Mouse (Mus musculus) liver, embryonic 14.5 days (tissue): Measurements from ENCODE around the gene Lrrc2. TPM values are rescaled to one million over a fixed set of nuclear protein-coding genes. Genes with fewer than 3 reads are reported as not detected.

Experiments used
- ATAC-seq: fragments of 200-750 bp; cut with Nextera tagmentation; 2 replicates; pipeline ENCODE4 v1.8.0; 2017; ENCODE audit warnings: moderate number of reproducible peaks, mild to moderate bottlenecking, moderate library complexity; ENCODE audit not compliant: insufficient read depth
- DNase-seq, 3 experiments: peaks; one replicate each; pipeline ENCODE4 v3.0.0-alpha.2; 2012 to 2013; ENCODE audit warnings: low read depth in 3 of 3, low spot score in 3 of 3
- H3K27ac ChIP-seq: fragments of 300-500 bp; sonication (generic); 2 replicates; pipeline ENCODE4 v1.5.1; 2014; ENCODE audit warnings: moderate library complexity, mild to moderate bottlenecking, control low read depth, inconsistent platforms
- H3K27me3 ChIP-seq: fragments of 300-500 bp; sonication (generic); 2 replicates; pipeline ENCODE4 v1.6.1; 2014; ENCODE audit warnings: mild to moderate bottlenecking, low read length, moderate library complexity; ENCODE audit not compliant: control insufficient read depth, insufficient read depth
- H3K36me3 ChIP-seq: fragments of 300-500 bp; sonication (generic); replicated peaks from 2 replicates; pipeline ENCODE4 v1.6.1; 2014; ENCODE audit warnings: low read depth; ENCODE audit not compliant: control insufficient read depth, insufficient read depth
- H3K4me1 ChIP-seq, 2 experiments: fragments of 200-500 bp in 1 of 2; fragments of 300-500 bp in 1 of 2; sonication (generic) in 1 of 2; replicated peaks; 2 replicates each; pipeline ENCODE4 v1.6.1; 2012 to 2014; ENCODE audit warnings: antibody characterized with exemption in 1 of 2, inconsistent platforms in 1 of 2, low read length in 1 of 2; ENCODE audit not compliant: control insufficient read depth in 2 of 2, insufficient read depth in 2 of 2
- H3K4me2 ChIP-seq: fragments of 300-500 bp; sonication (generic); 2 replicates; pipeline ENCODE4 v1.6.1; 2014; ENCODE audit warnings: low read depth, mild to moderate bottlenecking, control low read depth, moderate library complexity
- H3K4me3 ChIP-seq, 2 experiments: fragments of 200-500 bp in 1 of 2; fragments of 300-500 bp in 1 of 2; sonication (generic) in 1 of 2; 2 replicates each; pipeline ENCODE4 v1.5.1; 2012 to 2014; ENCODE audit warnings: low read depth in 2 of 2, low read length in 2 of 2, mild to moderate bottlenecking in 2 of 2, control low read depth in 1 of 2, inconsistent platforms in 1 of 2, moderate library complexity in 1 of 2; ENCODE audit not compliant: insufficient read depth in 1 of 2
- H3K9ac ChIP-seq: fragments of 300-500 bp; sonication (generic); replicated peaks from 2 replicates; pipeline ENCODE4 v1.6.1; 2014; ENCODE audit warnings: mild to moderate bottlenecking, control low read depth, moderate library complexity
- H3K9me3 ChIP-seq: fragments of 300-500 bp; sonication (generic); 2 replicates; pipeline ENCODE4 v1.6.1; 2016; ENCODE audit warnings: low read length, mixed read lengths; ENCODE audit not compliant: control insufficient read depth
- CTCF ChIP-seq: IDR thresholded peaks from 2 replicates; pipeline ENCODE4 v1.5.1; 2016; ENCODE audit warnings: antibody characterized with exemption, low read depth, control low read depth
- EP300 ChIP-seq: IDR thresholded peaks from 2 replicates; pipeline ENCODE4 v1.6.1; 2016; ENCODE audit warnings: antibody characterized with exemption, low read depth
- WGBS: fragments of 180-500 bp; shearing (Covaris S2); extraction: QIAGEN DNeasy Blood & Tissue Kit; methylation state at CpG from one replicate; pipeline ENCODE4 v1.1.7; 2014; ENCODE audit not compliant: insufficient replicate concordance; 5-methylcytosine and 5-hydroxymethylcytosine counted together
- polyA plus RNA-seq, 2 experiments: library from polyadenylated mRNA; depleted of rRNA in 1 of 2; stranded (reverse) in 1 of 2; unstranded in 1 of 2; fragments of >200 nt; fragmentation: Nextera tagmentation in 1 of 2; extraction: Ambion mirVana in 1 of 2; gene quantifications; 2 replicates each; pipeline versions ENCODE4 v1.2.1 to v1.2.3; 2012 to 2014

The Lrrc2 gene
- 0.02 and 0.09 TPM in 2 replicates for polyA plus RNA-seq (2012; rRNA removed)
- 0.10 and 0.29 TPM in 2 replicates for polyA plus RNA-seq (2014; fragmentation: Nextera tagmentation; extraction: Ambion mirVana)

- no peak within 1 kb of the TSS for H3K4me2 ChIP-seq
- DNase-seq (no peak), ATAC-seq (no peak)
- H3K4me1 ChIP-seq, result peaks cover 0 to 15% of the 10 kb centered on the region in 2 experiments; a peak in 2 of 4 replicates
- WGBS, result 49% methylated on average over 11 of the region's 11 CpGs
- no peaks in the 10 kb centered on the region for H3K36me3 ChIP-seq
- no peak for TF ChIP-seq EP300
- TF ChIP-seq CTCF, result no peak
- peaks cover 4% of the 10 kb centered on the region for H3K27me3 ChIP-seq
- H3K27ac ChIP-seq, result no peak within 1 kb of the TSS
- H3K4me3 ChIP-seq, result no peak within 1 kb of the TSS
- H3K9me3 ChIP-seq, result no peaks in the 10 kb centered on the region
- no peak within 1 kb of the TSS for H3K9ac ChIP-seq
These were observed at the start of gene Lrrc2 for GRCm38 (mm10) chr9:110951397-110951796. Gene Lrrc2, plus strand, starts transcription at chr9:110951545.

GRCm38 (mm10) chr9:110902271-110902670, 49.1 kb upstream of the Lrrc2 start:
- Histone ChIP-seq H3K4me2 (no peak overlapping the region), H3K27ac (no peak overlapping the region), H3K9me3 (no peaks in the 10 kb centered on the region), H3K36me3 (no peaks in the 10 kb centered on the region), H3K9ac (no peak overlapping the region), H3K27me3 (no peaks in the 10 kb centered on the region), H3K4me1 (no peaks in the 10 kb centered on the region), H3K4me3 (no peak overlapping the region)
- ATAC-seq (no peak), DNase-seq (no peak)
- TF ChIP-seq CTCF (no peak), EP300 (no peak)
- WGBS, result 77% methylated on average over 4 of the region's 4 CpGs

- Histone ChIP-seq H3K27ac (no peak overlapping the region), H3K9ac (no peak overlapping the region), H3K4me1 (no peaks in the 10 kb centered on the region), H3K27me3 (no peaks in the 10 kb centered on the region), H3K9me3 (no peaks in the 10 kb centered on the region), H3K4me3 (no peak overlapping the region), H3K4me2 (no peak overlapping the region), H3K36me3 (no peaks in the 10 kb centered on the region)
- no peak for ATAC-seq
- no peak for DNase-seq
- TF ChIP-seq EP300 (no peak), CTCF (no peak)
- WGBS, result 80% methylated on average over 11 of the region's 11 CpGs
These were observed 44.0 kb upstream of the Lrrc2 start for GRCm38 (mm10) chr9:110907201-110907837.

- Histone ChIP-seq H3K27ac (no peak overlapping the region), H3K4me1 (no peaks in the 10 kb centered on the region), H3K9me3 (no peaks in the 10 kb centered on the region), H3K9ac (no peak overlapping the region), H3K36me3 (no peaks in the 10 kb centered on the region), H3K4me2 (no peak overlapping the region), H3K4me3 (no peak overlapping the region), H3K27me3 (no peaks in the 10 kb centered on the region)
- TF ChIP-seq CTCF, result no peak
- no peak for TF ChIP-seq EP300
- ATAC-seq (no peak), DNase-seq (no peak)
- WGBS, result 61% methylated on average over 4 of the region's 4 CpGs
These were observed 43.3 kb upstream of the Lrrc2 start for GRCm38 (mm10) chr9:110907838-110908630.

GRCm38 (mm10) chr9:110908631-110909016, 42.7 kb upstream of the Lrrc2 start:
- DNase-seq (no peak), ATAC-seq (no peak)
- Histone ChIP-seq H3K9me3 (no peaks in the 10 kb centered on the region), H3K9ac (no peak overlapping the region), H3K4me3 (no peak overlapping the region), H3K4me2 (no peak overlapping the region), H3K4me1 (no peaks in the 10 kb centered on the region), H3K27me3 (no peaks in the 10 kb centered on the region), H3K27ac (no peak overlapping the region), H3K36me3 (no peaks in the 10 kb centered on the region)
- 72% methylated on average over 3 of the region's 3 CpGs for WGBS
- TF ChIP-seq CTCF, result no peak
- TF ChIP-seq EP300, result no peak
